In the genomic region with DNA sequence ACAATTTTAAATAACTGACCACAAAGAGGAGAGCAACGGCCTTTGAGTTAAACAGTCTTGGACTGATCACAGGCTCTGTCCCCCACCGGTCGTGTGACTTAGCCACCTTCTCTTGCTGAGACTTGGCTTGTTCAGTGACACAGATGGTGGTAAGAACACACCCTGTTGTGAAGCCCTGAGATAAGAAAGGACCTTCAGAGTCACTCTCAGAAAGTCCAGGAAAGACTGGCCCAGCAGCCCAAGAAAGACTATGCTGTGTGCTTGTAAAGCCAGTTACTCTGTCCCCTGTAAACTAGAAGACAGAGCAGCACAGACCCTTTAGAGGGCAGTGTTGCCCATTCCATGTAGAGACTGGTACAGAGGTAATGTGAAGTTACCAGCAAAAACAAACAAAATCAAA, we compare ENCODE assay signal across 8 mouse cellular contexts. TPM values are rescaled to one million over a fixed set of nuclear protein-coding genes. Genes with fewer than 3 reads are reported as not detected.
DNase-seq lines count a peak whose midpoint lies in the region; ATAC-seq and TF ChIP-seq lines count a peak whose summit lies in the region.

No protein-coding gene starts in this region.

- no peak overlapping the region for H3K9ac ChIP-seq in forebrain, embryonic 14.5 days (ENCODE audit: low read length)
- no peak overlapping the region for H3K9ac ChIP-seq in forebrain, embryonic 12.5 days
- H3K9ac ChIP-seq in ES-Bruce4 (ENCODE audit: low read depth, poor library complexity, severe bottlenecking), result no peak overlapping the region
- no peak overlapping the region for H3K9ac ChIP-seq in midbrain, embryonic 14.5 days (replicated peaks; ENCODE audit: low read length)

- WGBS in forebrain, embryonic 14.5 days, result 54% methylated on average over 3 of the region's 3 CpGs
- WGBS in forebrain, embryonic 12.5 days, result 71% methylated on average over 3 of the region's 3 CpGs
- WGBS in midbrain, embryonic 14.5 days, result 68% methylated on average over 3 of the region's 3 CpGs

- no peak overlapping the region for H3K4me3 ChIP-seq in forebrain, embryonic 14.5 days (ENCODE audit: low read depth, low read length)
- H3K4me3 ChIP-seq in forebrain, embryonic 12.5 days (replicated peaks), result no peak overlapping the region
- H3K4me3 ChIP-seq in ES-Bruce4 (ENCODE audit: low read depth, low read length), result no peak overlapping the region
- H3K4me3 ChIP-seq in midbrain, embryonic 14.5 days (replicated peaks; ENCODE audit: low read depth, low read length), result no peak overlapping the region

- H3K9me3 ChIP-seq in forebrain, embryonic 14.5 days (replicated peaks; ENCODE audit: control insufficient read depth, low read length), result no peaks in the 10 kb centered on the region
- H3K9me3 ChIP-seq in forebrain, embryonic 12.5 days, result no peaks in the 10 kb centered on the region
- H3K9me3 ChIP-seq in ES-Bruce4 (replicated peaks; ENCODE audit: control insufficient read depth, insufficient read depth, low read length, poor library complexity, severe bottlenecking), result no peaks in the 10 kb centered on the region; the same call in 1 of the 2 replicates
- H3K9me3 ChIP-seq in midbrain, embryonic 14.5 days (ENCODE audit: control insufficient read depth, low read length), result no peaks in the 10 kb centered on the region

- peak; percentile 52 for DNase-seq in forebrain, embryonic 14.5 days (ENCODE audit: low spot score)
- DNase-seq in embryo, embryonic 10.5 days (ENCODE audit: low spot score), result peak; percentile 66
- peak; percentile 64 for DNase-seq in kidney, postnatal 10 days
- DNase-seq in midbrain, embryonic 14.5 days, result peak; percentile 58
- no peak for DNase-seq in left cerebral cortex, postnatal 10 days (ENCODE audit: extremely low spot score in 1 of 2, low spot score in 2 of 2)
- DNase-seq in urinary bladder, postnatal 4 days (ENCODE audit: low spot score in 2 of 2), result no peak

- H3K27ac ChIP-seq in forebrain, embryonic 14.5 days (ENCODE audit: low read depth, low read length), result no peak overlapping the region
- no peak overlapping the region for H3K27ac ChIP-seq in forebrain, embryonic 12.5 days
- H3K27ac ChIP-seq in ES-Bruce4 (ENCODE audit: insufficient read depth, low read length), result no peak overlapping the region
- H3K27ac ChIP-seq in midbrain, embryonic 14.5 days (replicated peaks; ENCODE audit: low read depth, low read length), result no peak overlapping the region

- TF ChIP-seq CTCF in ES-Bruce4 (IDR thresholded peaks at IDR 0.05; ENCODE audit: low read depth, low read length), result peak; percentile 21

- TF ChIP-seq EP300 in ES-Bruce4 (IDR thresholded peaks at IDR 0.05; ENCODE audit: insufficient read depth, low read depth, low read length), result no peak

- H3K4me2 ChIP-seq in forebrain, embryonic 14.5 days (ENCODE audit: low read length), result no peak overlapping the region
- no peak overlapping the region for H3K4me2 ChIP-seq in forebrain, embryonic 12.5 days
- no peak overlapping the region for H3K4me2 ChIP-seq in midbrain, embryonic 14.5 days (ENCODE audit: low read length)

- H3K36me3 ChIP-seq in forebrain, embryonic 14.5 days (ENCODE audit: control insufficient read depth, insufficient read depth, low read length), result no peaks in the 10 kb centered on the region
- H3K36me3 ChIP-seq in forebrain, embryonic 12.5 days (replicated peaks), result no peaks in the 10 kb centered on the region
- no peaks in the 10 kb centered on the region for H3K36me3 ChIP-seq in ES-Bruce4 (ENCODE audit: control insufficient read depth, insufficient read depth, low read length, poor library complexity, severe bottlenecking)
- no peaks in the 10 kb centered on the region for H3K36me3 ChIP-seq in midbrain, embryonic 14.5 days (ENCODE audit: control insufficient read depth, insufficient read depth, low read length)

- intact Hi-C loops in left cerebral cortex, postnatal 10 days (cut with DNase I), result no loop called here

- ATAC-seq in forebrain, embryonic 14.5 days, result no peak
- ATAC-seq in forebrain, embryonic 12.5 days (ENCODE audit: low FRiP score), result no peak
- no peak for ATAC-seq in midbrain, embryonic 14.5 days (ENCODE audit: low FRiP score, low TSS enrichment)

- TF ChIP-seq POLR2A in ES-Bruce4 (IDR thresholded peaks at IDR 0.05; ENCODE audit: insufficient read depth, low read length), result no peak

- peaks cover 3% of the 10 kb centered on the region; the same call in 1 of the 2 replicates for H3K4me1 ChIP-seq in forebrain, embryonic 14.5 days (ENCODE audit: control insufficient read depth, insufficient read depth, low read length)
- H3K4me1 ChIP-seq in forebrain, embryonic 12.5 days, result peaks cover 23% of the 10 kb centered on the region
- H3K4me1 ChIP-seq in ES-Bruce4 (ENCODE audit: control insufficient read depth, insufficient read depth, low read length), result peaks cover 6% of the 10 kb centered on the region
- H3K4me1 ChIP-seq in midbrain, embryonic 14.5 days (ENCODE audit: control insufficient read depth, insufficient read depth, low read length), result peaks cover 5% of the 10 kb centered on the region; the same call in 1 of the 2 replicates

- no peaks in the 10 kb centered on the region for H3K27me3 ChIP-seq in forebrain, embryonic 14.5 days (replicated peaks; ENCODE audit: control insufficient read depth, insufficient read depth, low read length)
- H3K27me3 ChIP-seq in forebrain, embryonic 12.5 days, result peaks cover 22% of the 10 kb centered on the region; the same call in 1 of the 2 replicates
- H3K27me3 ChIP-seq in ES-Bruce4 (ENCODE audit: control insufficient read depth, insufficient read depth, low read length, poor library complexity, severe bottlenecking), result no peaks in the 10 kb centered on the region; the same call in 1 of the 2 replicates
- no peaks in the 10 kb centered on the region for H3K27me3 ChIP-seq in midbrain, embryonic 14.5 days (ENCODE audit: control insufficient read depth, insufficient read depth, low read length)

RNA-seq across cellular contexts. Expression of a gene that starts 3.2 kb away (rescaled TPM):
- polyA plus RNA-seq in forebrain, embryonic 14.5 days (2014; fragmentation: Nextera tagmentation; extraction: Ambion mirVana), result 3.5 and 4.8 TPM in 2 replicates
- 3.7 and 3.9 TPM in 2 replicates for polyA plus RNA-seq in forebrain, embryonic 12.5 days (2016; fragmentation: Nextera tagmentation; extraction: Ambion mirVana)
- 0.39 and 0.49 TPM in 2 replicates for polyA plus RNA-seq in ES-Bruce4 (2011; ENCODE audit: insufficient read depth, insufficient read length, low read depth, missing spikeins)
- 3.9 and 4.3 TPM in 2 replicates for polyA plus RNA-seq in midbrain, embryonic 14.5 days (2014; fragmentation: Nextera tagmentation; extraction: Ambion mirVana)
- 1 to 10 TPM; 5.4 to 5.7 TPM for total RNA-seq in left cerebral cortex, postnatal 10 days (2021)

RNA-seq across cellular contexts. Expression of a gene that starts 26.7 kb away (rescaled TPM):
- 79.8 and 87.1 TPM in 2 replicates for polyA plus RNA-seq in forebrain, embryonic 14.5 days (2014; fragmentation: Nextera tagmentation; extraction: Ambion mirVana)
- polyA plus RNA-seq in forebrain, embryonic 12.5 days (2016; fragmentation: Nextera tagmentation; extraction: Ambion mirVana), result 91.3 and 93.0 TPM in 2 replicates
- 114 and 123 TPM in 2 replicates for polyA plus RNA-seq in ES-Bruce4 (2011; ENCODE audit: insufficient read depth, insufficient read length, low read depth, missing spikeins)
- 69.8 and 77.9 TPM in 2 replicates for polyA plus RNA-seq in midbrain, embryonic 14.5 days (2014; fragmentation: Nextera tagmentation; extraction: Ambion mirVana)
- total RNA-seq in left cerebral cortex, postnatal 10 days (2021), result 10 to 100 TPM; 51.6 to 53.7 TPM

Comparison
In these comparisons a context has a peak if more than half of its experiments do, and no peak if none do; other contexts are left out.
1. DNase-seq: peak in forebrain, embryonic 14.5 days (single experiment), embryo, embryonic 10.5 days (single experiment), kidney, postnatal 10 days (single experiment) and midbrain, embryonic 14.5 days (single experiment); none in left cerebral cortex, postnatal 10 days (0 of 2) and urinary bladder, postnatal 4 days (0 of 2).